Mouse (Mus musculus) neural tube, embryonic 11.5 days (tissue): ENCODE measurements around the gene Pou2f2. TPM values are rescaled to one million over a fixed set of nuclear protein-coding genes. Genes with fewer than 3 reads are reported as not detected.

ENCODE experiments used
- ATAC-seq: fragments of 200-750 bp; cut with Nextera tagmentation; 2 replicates; pipeline ENCODE4 v1.8.0; 2017; ENCODE audit warnings: moderate number of reproducible peaks, mild to moderate bottlenecking, moderate TSS enrichment, moderate library complexity; ENCODE audit not compliant: insufficient read depth, low FRiP score, low TSS enrichment
- DNase-seq: peaks from one replicate; pipeline ENCODE4 v3.0.0-alpha.2; 2015; ENCODE audit warnings: low spot score
- H3K27ac ChIP-seq: fragments of 300-500 bp; sonication (generic); 2 replicates; pipeline ENCODE4 v1.5.1; 2014; ENCODE audit warnings: low read depth, mild to moderate bottlenecking, low read length
- H3K27me3 ChIP-seq: fragments of 300-500 bp; sonication (generic); 2 replicates; pipeline ENCODE4 v1.6.1; 2014; ENCODE audit warnings: mild to moderate bottlenecking, low read length, mixed read lengths; ENCODE audit not compliant: control insufficient read depth, insufficient read depth
- H3K36me3 ChIP-seq: fragments of 300-500 bp; sonication (generic); 2 replicates; pipeline ENCODE4 v1.6.1; 2014; ENCODE audit warnings: mild to moderate bottlenecking, low read length, moderate library complexity, mixed read lengths; ENCODE audit not compliant: control insufficient read depth, insufficient read depth
- H3K4me1 ChIP-seq: fragments of 300-500 bp; sonication (generic); 2 replicates; pipeline ENCODE4 v1.6.1; 2014; ENCODE audit warnings: low read length, mixed read lengths; ENCODE audit not compliant: control insufficient read depth, insufficient read depth
- H3K4me2 ChIP-seq: fragments of 300-500 bp; sonication (generic); 2 replicates; pipeline ENCODE4 v1.6.1; 2014; ENCODE audit warnings: low read depth, mild to moderate bottlenecking, moderate library complexity
- H3K4me3 ChIP-seq: fragments of 300-500 bp; sonication (generic); 2 replicates; pipeline ENCODE4 v1.5.1; 2014; ENCODE audit warnings: low read depth, low read length
- H3K9ac ChIP-seq: fragments of 300-500 bp; sonication (generic); 2 replicates; pipeline ENCODE4 v1.6.1; 2014; ENCODE audit warnings: mild to moderate bottlenecking, low read length
- H3K9me3 ChIP-seq: fragments of 300-500 bp; sonication (generic); 2 replicates; pipeline ENCODE4 v1.6.1; 2016; ENCODE audit warnings: low read length; ENCODE audit not compliant: control insufficient read depth
- WGBS: fragments of 180-500 bp; shearing (Covaris S2); extraction: QIAGEN DNeasy Blood & Tissue Kit; methylation state at CpG from one replicate; pipeline ENCODE4 v1.1.7; 2014; 5-methylcytosine and 5-hydroxymethylcytosine counted together
- polyA plus RNA-seq: library from polyadenylated mRNA; unstranded; fragments of >200 nt; fragmentation: Nextera tagmentation; extraction: Ambion mirVana; gene quantifications from 2 replicates; pipeline ENCODE4 v1.2.1, GENCODE M21; 2014

The Pou2f2 gene
- polyA plus RNA-seq, 1 experiment from 2014 or later: 40.9 TPM

GRCm38 (mm10) chr7:25106790-25107502 lies 72.6 kb downstream of the Pou2f2 start:
- no peaks in the 10 kb centered on the region; the same call in 1 of the 2 replicates for H3K9me3 ChIP-seq
- H3K4me3 ChIP-seq: no peak overlapping the region
- H3K36me3 ChIP-seq: no peaks in the 10 kb centered on the region
- peak; percentile 41; the same call in 1 of the 2 replicates for ATAC-seq
- WGBS: 56% methylated on average over 16 of the region's 17 CpGs
- H3K9ac ChIP-seq: no peak overlapping the region
- peak; percentile 30 for DNase-seq
- H3K4me2 ChIP-seq: no peak overlapping the region
- H3K4me1 ChIP-seq: 0 out of 2 replicates have a peak, but pooled peaks cover 5% of the 10 kb centered on the region
- H3K27me3 ChIP-seq: no peaks in the 10 kb centered on the region
- H3K27ac ChIP-seq: no peak overlapping the region

- no peak overlapping the region for H3K4me3 ChIP-seq
- H3K27me3 ChIP-seq: no peaks in the 10 kb centered on the region
- H3K4me2 ChIP-seq: no peak overlapping the region
- 21% methylated on average over 17 of the region's 17 CpGs for WGBS
- 0 out of 2 replicates have a peak, but pooled peaks have one; percentile 45 for ATAC-seq
- peak; percentile 88 for DNase-seq
- no peaks in the 10 kb centered on the region for H3K36me3 ChIP-seq
- no peak overlapping the region for H3K27ac ChIP-seq
- H3K9ac ChIP-seq: no peak overlapping the region
- no peaks in the 10 kb centered on the region for H3K9me3 ChIP-seq
- H3K4me1 ChIP-seq: 0 out of 2 replicates have a peak, but pooled peaks cover 5% of the 10 kb centered on the region
These were observed 73.9 kb downstream of the Pou2f2 start for GRCm38 (mm10) chr7:25105411-25106160.

- no peak overlapping the region for H3K27ac ChIP-seq
- H3K4me1 ChIP-seq: no peaks in the 10 kb centered on the region
- no peak overlapping the region for H3K4me2 ChIP-seq
- H3K9ac ChIP-seq: no peak overlapping the region
- no peaks in the 10 kb centered on the region for H3K27me3 ChIP-seq
- no peak overlapping the region for H3K4me3 ChIP-seq
- no peaks in the 10 kb centered on the region for H3K36me3 ChIP-seq
- ATAC-seq: no peak
- H3K9me3 ChIP-seq: no peaks in the 10 kb centered on the region
- 55% methylated on average over 4 of the region's 4 CpGs for WGBS
- no peak for DNase-seq
These were observed 79.9 kb downstream of the Pou2f2 start for GRCm38 (mm10) chr7:25099581-25099980.

- Histone ChIP-seq H3K27me3 (no peaks in the 10 kb centered on the region), H3K9me3 (no peaks in the 10 kb centered on the region), H3K36me3 (no peaks in the 10 kb centered on the region), H3K9ac (no peak overlapping the region), H3K4me3 (no peak overlapping the region), H3K4me2 (no peak overlapping the region), H3K4me1 (no peaks in the 10 kb centered on the region), H3K27ac (no peak overlapping the region)
- WGBS: 70% methylated on average over 3 of the region's 3 CpGs
- DNase-seq: no peak
- ATAC-seq: no peak
These were observed 81.4 kb downstream of the Pou2f2 start for GRCm38 (mm10) chr7:25098169-25098568.

- DNase-seq: no peak
- no peak overlapping the region for H3K27ac ChIP-seq
- ATAC-seq: no peak
- H3K4me1 ChIP-seq: peaks cover 5% of the 10 kb centered on the region; the same call in 1 of the 2 replicates
- H3K9me3 ChIP-seq: no peaks in the 10 kb centered on the region
- H3K4me3 ChIP-seq: no peak overlapping the region
- 24% methylated on average over 10 of the region's 10 CpGs for WGBS
- H3K9ac ChIP-seq: no peak overlapping the region; the same call in 1 of the 2 replicates
- no peaks in the 10 kb centered on the region for H3K36me3 ChIP-seq
- H3K4me2 ChIP-seq: no peak overlapping the region
- H3K27me3 ChIP-seq: no peaks in the 10 kb centered on the region
These were observed 89.7 kb downstream of the Pou2f2 start for GRCm38 (mm10) chr7:25089875-25090274.

GRCm38 (mm10) chr7:25088968-25089367 lies 90.6 kb downstream of the Pou2f2 start:
- Histone ChIP-seq H3K27ac (no peak overlapping the region), H3K9me3 (no peaks in the 10 kb centered on the region), H3K4me2 (no peak overlapping the region), H3K4me1 (peaks cover 5% of the 10 kb centered on the region; the same call in 1 of the 2 replicates), H3K27me3 (no peaks in the 10 kb centered on the region), H3K36me3 (no peaks in the 10 kb centered on the region), H3K9ac (no peak overlapping the region), H3K4me3 (no peak overlapping the region)
- ATAC-seq (no peak), DNase-seq (peak; percentile 23)
- 30% methylated on average over 10 of the region's 11 CpGs for WGBS

GRCm38 (mm10) chr7:25088531-25088930 lies 91.0 kb downstream of the Pou2f2 start:
- Histone ChIP-seq H3K27me3 (no peaks in the 10 kb centered on the region), H3K9ac (peak overlapping the region; percentile 11; the same call in 1 of the 2 replicates), H3K9me3 (no peaks in the 10 kb centered on the region), H3K4me3 (no peak overlapping the region), H3K27ac (no peak overlapping the region), H3K4me2 (no peak overlapping the region), H3K4me1 (peaks cover 5% of the 10 kb centered on the region; the same call in 1 of the 2 replicates), H3K36me3 (no peaks in the 10 kb centered on the region)
- peak; percentile 64 for DNase-seq
- WGBS: 6% methylated on average over 10 of the region's 10 CpGs
- ATAC-seq: 0 out of 2 replicates have a peak, but pooled peaks have one; percentile 28

- H3K27me3 ChIP-seq: no peaks in the 10 kb centered on the region
- H3K9ac ChIP-seq: no peak overlapping the region
- ATAC-seq (no peak), DNase-seq (no peak)
- no peak overlapping the region for H3K27ac ChIP-seq
- H3K4me2 ChIP-seq: no peak overlapping the region
- H3K36me3 ChIP-seq: peaks cover 4% of the 10 kb centered on the region
- H3K4me1 ChIP-seq: peaks cover 5% of the 10 kb centered on the region; the same call in 1 of the 2 replicates
- WGBS: 63% methylated on average over 5 of the region's 5 CpGs
- H3K9me3 ChIP-seq: no peaks in the 10 kb centered on the region
- H3K4me3 ChIP-seq: no peak overlapping the region
These were observed 91.6 kb downstream of the Pou2f2 start for GRCm38 (mm10) chr7:25087972-25088371.
